Mouse (Mus musculus) embryonic fibroblast, embryonic 13.5 days (primary cell): ENCODE measurements at regions not wholly inside any gene's neighbourhood (a gene's known extent, or its start where the extent isn't known, plus 50 kb on each side); places are given as distances from the start of the nearest gene placed in this dataset.

Source experiments
- CTCF ChIP-seq: IDR thresholded peaks from 2 replicates; pipeline ENCODE4 v1.5.1; 2011; ENCODE audit warnings: mild to moderate bottlenecking, control low read depth, low read length, moderate library complexity, borderline replicate concordance; ENCODE audit not compliant: insufficient read depth
- POLR2A ChIP-seq: IDR thresholded peaks from 2 replicates; pipeline ENCODE4 v1.6.1; 2011; ENCODE audit warnings: low read depth, mild to moderate bottlenecking, control low read depth, low read length, moderate library complexity

DNA sequence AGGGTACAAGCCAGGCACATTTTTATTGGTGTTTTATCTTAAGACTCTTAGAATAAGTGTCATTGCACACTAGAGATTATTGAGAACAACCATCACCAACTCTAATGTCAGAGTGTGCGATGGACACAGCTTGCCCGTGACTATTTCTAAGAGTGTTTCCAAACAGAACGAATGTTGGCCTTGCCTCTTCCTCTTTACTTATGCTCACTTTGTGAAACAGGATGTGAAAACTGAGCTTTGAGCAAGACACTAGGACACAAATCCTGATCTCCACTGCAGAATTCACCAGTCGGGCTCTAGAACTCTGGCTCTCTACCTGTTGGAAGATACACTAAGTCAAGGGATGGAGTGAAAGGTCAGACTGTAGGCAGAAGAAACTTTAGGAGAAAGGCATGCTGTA is 215.3 kb downstream of the Ahr start:
- no peak for TF ChIP-seq CTCF
- TF ChIP-seq POLR2A: no peak
